Mouse (Mus musculus) gastrocnemius, adult 18-20 months (tissue): ENCODE measurements around the gene Mybpc3. TPM values are rescaled to one million over a fixed set of nuclear protein-coding genes. Genes with fewer than 3 reads are reported as not detected.
A peak's percentile ranks its signal among the peaks of the same experiment; 100 is the strongest.
"Not testable (repeated sequence)": the region's sequence is repeated elsewhere in the genome, so short reads cannot be mapped to it uniquely, and the experiment has no call there.

Experiments
- DNase-seq: peaks from one replicate; pipeline ENCODE4 v3.0.0; 2021; ENCODE audit warnings: low spot score
- total RNA-seq, 2 experiments: library from RNA; stranded (reverse); gene quantifications; 2 replicates each; pipeline ENCODE4 v1.2.3; 2021

Gene Mybpc3
- total RNA-seq, 2 experiments from 2014 or later, result not detected

DNA sequence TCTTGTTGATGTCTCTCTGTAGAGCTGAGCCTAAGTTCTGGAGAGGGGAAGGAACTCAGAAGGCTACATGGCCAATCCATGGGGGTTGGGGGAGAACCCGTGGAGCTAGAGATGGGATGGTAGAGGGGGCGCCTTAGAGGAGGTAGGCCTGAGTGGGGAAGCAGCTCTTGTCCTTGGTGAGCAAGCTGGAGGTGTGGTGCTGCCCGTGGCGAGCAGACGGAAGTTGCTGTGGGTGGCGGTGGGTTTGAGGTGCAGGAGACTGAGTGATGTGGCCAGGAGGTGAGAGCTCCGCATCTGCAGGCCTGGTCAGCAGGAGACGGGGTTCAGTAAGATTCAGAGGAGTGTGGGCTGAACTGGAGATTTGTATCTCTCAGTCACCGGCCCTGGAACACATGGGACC is 30.5 kb upstream of the Mybpc3 start:
- no peak for DNase-seq

DNA sequence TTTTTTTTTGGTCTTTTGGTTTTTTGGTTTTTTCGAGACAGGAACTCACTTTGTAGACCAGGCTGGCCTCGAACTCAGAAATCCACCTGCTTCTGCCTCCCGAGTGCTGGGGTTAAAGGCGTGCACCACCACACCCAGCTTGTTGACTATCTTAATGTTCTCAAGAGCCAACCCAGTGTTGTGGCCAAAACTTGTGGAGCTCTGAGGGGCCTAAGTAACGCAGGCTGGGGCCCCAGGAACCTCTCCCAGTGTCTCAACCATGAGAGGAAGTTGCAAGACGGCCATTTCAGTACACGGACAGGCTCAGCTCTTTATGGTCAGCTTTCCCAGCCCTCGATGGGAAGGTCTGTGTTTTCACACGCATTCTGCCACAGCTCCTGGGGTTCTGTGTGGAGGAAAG is 29.0 kb upstream of the Mybpc3 start:
- DNase-seq, result no peak

DNA sequence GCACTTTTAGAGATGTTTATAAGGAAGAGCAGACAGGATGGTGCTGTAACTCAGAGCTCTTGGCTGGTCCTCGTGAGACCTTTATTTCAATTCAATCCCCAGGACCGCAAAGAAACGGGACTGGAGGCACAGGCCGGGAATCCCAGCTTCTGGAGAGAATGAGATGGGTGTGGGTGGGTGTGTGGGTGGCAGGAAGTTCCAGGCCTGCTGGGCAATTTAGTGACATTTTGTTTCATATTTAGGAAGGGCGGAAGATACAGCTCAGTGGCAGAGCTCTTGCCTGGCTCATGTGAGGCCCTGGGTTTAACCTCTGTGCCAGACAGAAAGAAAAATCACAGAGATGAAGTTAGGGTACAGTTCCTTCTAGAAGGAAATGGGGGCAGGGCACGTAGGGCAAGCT is 27.7 kb upstream of the Mybpc3 start:
- DNase-seq, result no peak

DNA sequence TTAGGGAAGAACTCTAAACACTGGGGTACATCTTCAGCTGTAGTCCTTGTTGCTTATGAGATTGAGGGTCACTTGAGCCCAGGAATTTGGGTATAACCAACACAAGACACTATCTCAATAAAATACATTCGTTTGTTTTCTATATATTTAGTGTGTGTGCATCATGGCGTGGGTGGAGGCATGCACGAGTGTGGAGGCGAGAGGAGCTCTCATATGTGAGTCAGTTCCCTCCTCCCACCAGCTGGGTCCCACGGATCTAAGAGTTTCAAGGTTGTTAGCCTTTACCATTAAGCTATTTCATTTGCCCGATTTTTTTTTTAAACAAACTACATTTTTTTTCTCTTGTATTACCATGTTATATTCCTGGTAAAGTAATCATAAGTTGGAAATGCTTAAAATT is 27.1 kb upstream of the Mybpc3 start:
- no peak for DNase-seq

DNA sequence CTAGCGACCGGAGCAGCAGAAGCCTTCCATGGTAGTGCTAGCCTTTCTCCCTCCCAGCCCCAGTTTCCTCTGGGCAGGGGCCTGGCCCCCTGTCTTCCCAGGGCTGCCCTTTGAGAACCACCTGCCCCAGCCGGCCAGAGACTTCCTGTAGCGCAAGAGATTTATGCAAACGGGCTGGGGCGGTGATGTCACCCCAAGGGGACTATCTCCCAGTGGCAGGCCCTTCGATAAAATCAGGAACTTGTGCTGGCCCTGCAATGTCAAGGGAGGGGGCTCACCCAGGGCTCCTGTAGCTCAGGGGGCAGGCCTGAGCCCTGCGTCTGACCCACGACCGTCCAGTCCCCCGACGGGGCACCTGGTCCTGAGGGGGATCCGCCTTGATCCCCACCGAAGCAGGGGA is 21.4 kb upstream of the Mybpc3 start:
- DNase-seq, result no peak

DNA sequence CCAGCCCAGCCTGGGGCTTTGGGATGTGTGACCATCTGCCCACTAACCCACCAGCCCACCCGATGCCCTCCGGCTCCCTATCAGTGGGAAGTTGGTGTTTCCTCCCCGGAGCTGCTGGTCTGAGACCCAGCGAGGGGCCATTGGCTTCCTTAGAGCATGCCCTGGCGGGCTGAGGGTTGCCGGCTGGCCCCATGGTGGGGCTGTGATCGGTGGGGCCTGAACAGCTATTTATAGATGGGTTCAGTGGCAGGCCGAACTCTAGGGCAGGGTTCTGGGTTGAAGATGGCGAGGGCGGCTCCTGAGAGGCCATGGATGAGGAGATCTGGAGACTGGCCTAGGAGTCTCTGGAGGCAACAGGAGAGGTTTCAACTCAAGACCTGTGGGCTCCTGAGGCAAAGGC is 20.9 kb upstream of the Mybpc3 start:
- no peak for DNase-seq

DNA sequence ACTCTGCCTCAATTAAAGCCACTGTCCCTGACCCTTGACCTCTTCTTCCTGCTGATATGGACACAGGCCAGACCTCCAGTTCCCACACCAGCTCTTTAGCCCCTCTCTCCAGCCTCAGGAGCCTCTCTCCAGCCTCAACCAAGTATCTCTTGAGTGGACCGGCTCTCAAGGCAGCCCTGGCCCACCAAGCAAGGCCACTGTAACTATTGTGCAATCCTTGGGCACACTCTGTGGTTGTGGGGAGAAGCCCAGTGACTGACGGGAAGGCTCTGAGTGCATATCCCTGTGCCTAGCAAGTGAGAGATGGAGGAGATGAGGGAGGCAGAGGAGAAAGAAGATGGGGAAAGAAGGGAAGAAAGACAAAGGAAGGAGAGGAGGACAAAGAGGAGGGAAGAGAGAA is 19.8 kb upstream of the Mybpc3 start:
- no peak for DNase-seq

DNA sequence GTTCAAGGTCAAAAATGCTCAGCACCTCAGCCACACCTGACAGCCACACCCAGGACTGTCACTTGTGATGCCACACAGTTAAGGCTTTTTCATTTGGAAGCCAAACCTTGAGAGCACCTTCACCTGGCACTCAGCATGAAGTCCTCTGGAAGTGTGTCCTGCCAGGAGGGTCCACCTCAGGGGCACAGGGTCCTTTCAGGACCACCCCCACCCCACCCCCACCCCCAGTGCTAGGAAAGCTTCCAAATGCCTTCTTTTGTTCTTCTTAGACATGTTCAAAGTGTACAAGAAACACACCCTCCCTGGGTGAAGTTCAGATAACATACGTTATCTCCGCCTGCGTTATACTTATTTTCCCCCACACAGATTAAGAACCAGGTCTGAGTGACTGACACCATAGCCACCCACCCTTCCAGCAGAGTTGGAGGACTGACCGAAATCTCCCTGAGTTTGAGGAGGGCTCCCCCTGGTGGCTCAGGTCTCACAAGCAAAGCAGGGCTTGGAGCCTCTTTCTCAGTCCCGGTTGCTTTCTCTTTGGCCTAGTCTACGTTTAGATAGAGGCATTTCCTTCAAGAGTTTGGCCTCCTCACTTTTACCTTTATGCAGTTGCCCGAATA is 16.7 kb upstream of the Mybpc3 start:
- DNase-seq, result peak; percentile 94

DNA sequence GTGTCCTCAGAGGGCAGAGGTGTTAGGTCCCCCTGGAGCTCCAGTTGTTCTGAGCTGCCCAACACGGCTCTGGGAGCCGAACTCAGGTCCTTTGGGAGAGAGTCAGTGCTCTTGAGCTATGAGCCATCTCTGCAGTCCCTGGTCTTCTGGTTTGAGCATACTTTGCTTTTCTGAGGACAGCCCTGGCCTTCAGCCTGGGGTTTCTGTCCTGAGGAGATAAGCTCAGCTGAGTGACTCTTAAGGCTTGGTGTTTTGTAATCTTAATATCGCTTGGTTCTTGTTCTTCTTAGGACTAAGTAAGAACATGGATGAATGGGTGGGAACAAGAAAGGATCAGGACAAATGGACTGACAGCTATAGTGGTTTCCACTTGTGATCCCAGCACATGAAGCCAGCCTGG is 9.8 kb upstream of the Mybpc3 start:
- no peak for DNase-seq

DNA sequence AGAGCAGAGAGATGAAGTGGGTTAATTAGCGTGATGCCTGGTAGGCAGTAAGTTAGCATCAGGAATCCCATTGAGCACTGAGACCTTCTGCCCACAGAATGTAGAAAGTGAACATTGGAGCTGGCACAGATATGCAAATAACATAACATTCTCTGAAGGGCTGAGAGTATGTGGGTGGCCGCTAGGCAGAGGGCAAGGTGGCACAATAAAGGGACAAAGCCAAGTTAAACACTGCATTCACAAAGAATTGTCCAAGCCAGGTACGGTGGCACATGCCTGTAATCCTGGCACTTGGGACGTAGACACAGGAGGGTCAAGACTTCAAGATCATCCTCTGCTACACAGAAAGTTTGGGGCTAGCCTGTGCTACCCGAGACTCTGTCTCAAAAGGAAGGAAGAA is 8.7 kb upstream of the Mybpc3 start:
- no peak for DNase-seq

DNA sequence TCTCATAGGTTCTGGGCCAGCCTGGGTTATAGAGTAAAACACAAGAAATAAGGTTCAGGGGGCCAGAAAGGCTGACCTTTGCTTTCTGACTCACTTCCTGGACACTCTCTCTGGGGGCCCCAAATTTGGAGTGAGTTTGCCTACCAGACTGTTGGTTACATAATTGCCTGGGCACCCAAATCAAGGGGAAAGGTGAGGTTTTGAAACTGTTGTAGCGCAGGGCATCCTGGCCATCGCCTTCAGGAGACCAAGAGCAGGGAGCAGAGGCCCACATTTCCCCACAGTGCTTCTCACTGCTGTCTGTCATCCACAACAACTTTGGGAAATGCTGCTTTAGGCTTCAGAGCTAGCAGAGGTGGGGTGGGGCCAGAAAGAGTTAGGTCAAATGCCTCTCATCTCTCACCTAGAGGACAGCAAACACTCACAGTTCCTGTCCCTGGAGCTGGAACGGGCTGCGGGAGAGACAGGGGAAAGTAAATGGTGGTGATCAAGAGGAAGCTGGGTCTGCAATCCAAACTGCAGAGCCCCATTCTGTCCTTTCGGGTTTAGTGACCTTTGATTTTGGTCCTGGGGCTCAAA is 8.0 kb upstream of the Mybpc3 start:
- no peak for DNase-seq

DNA sequence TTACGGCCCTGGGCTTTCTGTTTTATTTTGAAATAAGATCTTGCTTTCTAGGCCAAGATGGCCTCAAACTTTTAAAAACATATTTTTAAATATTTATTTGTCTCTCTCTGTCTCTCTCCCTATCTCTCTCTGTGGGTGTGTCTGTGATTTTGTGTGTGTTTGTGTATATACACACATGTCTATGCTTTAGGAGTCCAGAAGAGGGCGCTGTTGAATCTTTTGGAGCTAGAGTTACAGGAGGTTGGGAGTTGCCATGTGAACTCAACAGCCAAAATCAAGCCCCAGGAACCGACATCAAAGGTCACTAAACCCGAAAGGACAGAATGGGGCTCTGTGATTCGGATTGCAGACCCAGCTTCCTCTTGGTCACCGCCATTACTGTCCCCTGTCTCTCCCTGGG is 7.5 kb upstream of the Mybpc3 start:
- DNase-seq, result no peak

DNA sequence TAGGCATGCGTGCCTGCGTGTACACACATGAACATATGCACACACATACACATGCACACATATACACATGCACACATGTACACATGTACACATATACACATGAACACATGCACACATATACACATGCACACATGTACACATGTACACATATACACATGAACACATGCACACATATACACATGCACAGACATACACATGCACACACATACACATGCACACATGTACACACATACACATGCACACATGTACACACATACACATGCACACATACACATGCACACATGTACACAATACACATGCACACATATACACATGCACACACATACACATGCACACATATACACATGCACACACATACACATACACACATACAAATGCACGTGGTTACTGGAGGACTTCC is 6.1 kb upstream of the Mybpc3 start:
- not testable (repeated sequence) for DNase-seq

DNA sequence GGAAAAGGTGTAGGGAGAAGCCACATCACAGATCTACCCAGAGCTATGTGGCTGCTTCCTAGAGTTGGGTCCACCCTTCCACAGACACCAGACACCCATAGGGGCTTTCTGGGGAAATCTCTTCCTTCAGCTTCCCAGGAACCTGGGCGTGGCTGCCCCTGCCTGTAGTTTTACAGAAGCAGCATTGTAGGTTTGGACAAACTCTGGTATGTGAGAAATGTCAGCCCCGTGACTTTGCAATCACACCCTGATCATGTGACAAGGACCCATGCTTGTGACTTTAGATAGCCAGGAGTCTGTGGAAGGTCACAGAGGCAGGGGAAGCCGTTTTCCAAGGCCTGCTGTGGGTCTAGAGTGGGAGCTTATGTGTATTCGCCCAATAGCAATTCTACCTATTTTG is 5.5 kb upstream of the Mybpc3 start:
- DNase-seq, result no peak

DNA sequence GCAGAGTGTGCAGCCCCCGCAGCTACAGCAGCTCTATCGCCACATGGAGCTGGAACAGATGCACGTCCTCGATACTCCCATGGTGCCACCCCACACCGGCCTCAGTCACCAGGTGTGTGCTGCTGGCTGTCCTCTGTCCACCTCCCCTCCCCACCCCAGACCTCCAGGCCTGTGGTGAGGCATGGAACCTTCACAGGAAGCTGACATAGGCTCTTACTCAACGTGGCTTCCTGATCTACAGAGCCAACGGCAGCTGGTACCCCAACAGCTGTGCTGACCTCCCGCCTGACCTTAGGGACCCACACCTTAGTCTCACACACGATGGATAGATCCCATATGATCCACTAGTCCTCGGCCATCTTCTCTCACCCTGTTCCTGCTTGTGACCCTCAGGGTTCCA is 4.6 kb upstream of the Mybpc3 start:
- no peak for DNase-seq

DNA sequence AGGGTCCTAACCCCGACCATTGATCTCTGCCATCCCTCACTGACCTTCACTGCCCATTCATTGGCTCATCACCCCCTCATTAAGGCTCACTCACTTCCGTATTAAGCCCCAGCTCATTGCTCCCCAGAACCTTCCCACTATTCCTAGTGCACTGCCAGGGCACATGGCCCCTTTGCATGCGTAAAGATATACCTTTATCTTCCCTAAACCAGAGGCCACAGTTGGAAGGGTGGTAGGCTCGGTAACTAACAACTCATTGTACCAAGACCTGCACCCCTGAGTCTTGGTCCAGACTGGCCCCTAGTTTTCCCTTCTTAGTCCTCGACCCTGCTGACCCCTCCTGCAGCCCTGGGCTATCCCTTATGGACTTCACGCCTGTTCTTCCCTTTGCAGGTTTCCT is 4.1 kb upstream of the Mybpc3 start:
- no peak for DNase-seq

DNA sequence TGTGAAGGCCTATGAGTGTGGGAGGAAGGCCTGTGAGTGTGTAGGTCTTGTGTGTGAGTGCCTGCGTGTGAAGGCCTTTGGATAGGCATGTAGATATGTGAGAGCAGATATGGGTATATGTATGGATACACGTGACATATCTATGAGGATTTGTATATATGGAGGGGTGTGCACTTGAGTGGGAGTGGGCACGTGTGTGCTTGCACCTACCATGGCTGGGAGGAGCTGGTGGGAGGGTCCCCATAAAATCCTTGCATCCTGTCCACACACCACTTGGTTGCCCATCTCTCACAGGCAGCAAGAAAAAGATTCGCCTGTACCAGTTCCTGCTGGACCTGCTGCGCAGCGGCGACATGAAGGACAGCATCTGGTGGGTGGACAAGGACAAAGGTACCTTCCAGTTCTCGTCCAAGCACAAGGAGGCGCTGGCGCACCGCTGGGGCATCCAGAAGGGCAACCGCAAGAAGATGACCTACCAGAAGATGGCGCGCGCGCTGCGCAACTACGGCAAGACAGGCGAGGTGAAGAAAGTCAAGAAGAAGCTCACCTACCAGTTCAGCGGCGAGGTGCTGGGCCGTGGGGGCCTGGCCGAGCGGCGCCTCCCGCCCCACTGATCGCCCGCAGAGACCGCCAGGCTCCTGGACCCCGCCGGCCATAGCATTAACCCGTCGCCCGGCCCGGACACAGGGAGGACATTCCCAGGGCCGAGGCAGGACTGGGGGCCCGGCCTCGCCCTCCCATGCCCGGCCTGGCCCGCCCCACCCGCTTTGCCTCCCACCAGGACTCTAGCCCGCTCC is 3.0 kb upstream of the Mybpc3 start:
- DNase-seq, result peak; percentile 98

DNA sequence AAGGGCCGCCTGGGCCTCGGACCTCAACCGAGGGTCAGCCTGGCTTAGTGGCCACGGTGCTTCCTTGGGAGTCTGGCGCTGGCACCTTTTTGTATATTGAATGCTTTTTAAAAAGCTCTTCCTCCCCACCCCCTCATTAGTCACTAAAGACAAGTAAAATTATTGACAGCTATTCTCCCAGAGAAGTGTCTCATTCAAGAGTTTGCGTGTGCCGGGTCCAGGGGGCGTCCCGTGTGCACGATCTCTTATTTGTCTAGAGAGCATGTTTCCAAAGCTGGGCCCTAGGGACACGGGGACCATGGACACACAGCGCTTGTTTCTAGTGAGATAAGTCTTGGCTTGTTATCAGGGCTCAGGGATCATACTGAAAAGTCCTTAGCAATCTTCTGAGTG is 2.4 kb upstream of the Mybpc3 start:
- DNase-seq, result no peak

DNA sequence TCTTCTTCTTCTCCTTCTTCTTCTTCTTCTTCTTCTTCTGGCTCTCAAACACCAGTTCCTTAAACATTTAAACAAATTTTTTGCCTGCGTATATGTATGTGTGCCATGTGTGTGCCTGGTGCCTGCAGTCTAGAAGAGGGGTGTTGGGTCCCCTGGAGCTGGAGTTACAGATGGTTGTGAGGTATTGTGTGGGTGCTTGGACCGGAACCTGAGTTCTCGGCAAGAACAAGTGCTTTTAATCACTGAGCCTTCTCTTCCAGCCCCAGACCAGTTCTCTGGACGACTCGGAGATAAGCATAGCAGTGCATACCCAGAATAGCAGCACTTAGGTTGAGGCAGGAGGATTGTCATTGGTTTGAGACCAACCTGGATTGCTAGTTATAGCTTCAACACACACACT is 1.1 kb upstream of the Mybpc3 start:
- no peak for DNase-seq

DNA sequence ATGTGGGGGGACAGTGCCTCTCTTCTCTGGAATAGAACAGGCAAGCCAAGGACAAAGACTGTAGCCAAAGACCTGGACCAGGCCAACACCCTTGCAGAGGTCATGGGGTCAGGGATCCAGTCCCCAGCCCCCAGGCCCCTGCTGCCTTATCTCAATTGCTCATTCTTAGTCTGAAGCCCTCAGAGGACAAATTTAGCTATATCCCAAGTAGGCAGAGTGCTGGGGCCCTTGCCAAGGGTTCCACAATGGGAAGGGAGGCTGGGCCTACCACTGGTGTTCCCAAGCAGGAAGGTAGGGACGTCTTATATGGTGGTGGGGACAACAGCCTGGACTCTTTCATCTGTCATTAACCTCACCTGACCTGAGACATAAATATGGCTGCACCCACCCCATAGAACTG is 703 bp downstream of the Mybpc3 start:
- DNase-seq, result no peak

DNA sequence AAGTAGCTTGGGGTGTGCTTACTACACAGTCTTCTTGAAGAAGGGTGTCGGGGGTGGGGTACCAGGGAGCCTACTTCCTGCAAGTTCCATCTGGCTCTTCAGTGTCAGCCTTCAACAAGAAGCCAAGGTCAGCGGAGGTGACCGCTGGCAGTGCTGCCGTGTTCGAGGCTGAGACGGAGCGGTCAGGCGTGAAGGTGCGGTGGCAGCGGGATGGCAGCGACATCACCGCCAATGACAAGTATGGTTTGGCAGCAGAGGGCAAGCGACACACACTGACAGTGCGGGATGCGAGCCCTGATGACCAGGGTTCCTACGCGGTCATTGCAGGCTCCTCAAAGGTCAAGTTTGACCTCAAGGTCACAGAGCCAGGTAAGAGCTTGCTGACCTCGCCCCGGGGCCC is 1.1 kb downstream of the Mybpc3 start:
- DNase-seq, result no peak

DNA sequence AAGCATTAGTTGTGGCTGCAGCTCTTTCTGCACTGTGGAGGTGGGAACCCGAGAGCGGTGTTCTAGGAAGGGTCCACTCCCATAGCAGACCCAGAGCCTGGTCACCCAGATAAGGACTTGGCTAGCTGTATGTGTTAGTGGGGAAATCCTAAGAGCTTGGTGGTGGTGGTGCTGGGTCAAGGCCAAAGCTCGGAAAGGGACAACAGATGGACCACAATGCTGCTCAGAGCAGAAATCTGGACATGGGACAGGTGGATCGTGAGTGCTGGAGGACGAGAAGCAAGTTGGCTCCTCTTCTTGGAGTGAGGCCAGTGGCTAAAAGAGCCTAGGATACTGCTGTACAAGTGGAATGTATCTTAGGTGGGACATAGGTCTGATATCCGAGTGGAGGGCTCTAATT is 1.6 kb downstream of the Mybpc3 start:
- no peak for DNase-seq

DNA sequence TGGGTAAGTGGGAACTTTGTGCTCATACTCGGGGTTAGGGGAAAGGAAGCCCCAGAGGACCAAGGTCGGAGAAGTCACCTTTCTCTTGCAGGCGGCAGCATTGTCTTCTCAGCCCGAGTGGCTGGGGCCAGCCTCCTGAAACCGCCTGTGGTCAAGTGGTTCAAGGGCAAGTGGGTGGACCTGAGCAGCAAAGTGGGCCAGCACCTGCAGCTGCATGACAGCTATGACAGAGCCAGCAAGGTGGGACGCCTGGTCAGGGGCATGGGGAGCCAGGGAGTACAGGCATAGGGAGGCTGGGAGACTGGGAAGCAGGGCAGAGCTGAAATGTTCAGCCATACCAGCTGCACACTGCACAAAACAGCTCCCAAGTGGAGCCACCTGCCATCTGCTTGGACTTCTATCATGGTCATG is 2.3 kb downstream of the Mybpc3 start:
- DNase-seq, result no peak
